Mouse (Mus musculus) lung, postnatal 0 days (tissue): Measurements from ENCODE around the gene Ext2. TPM values are rescaled to one million over a fixed set of nuclear protein-coding genes. Genes with fewer than 3 reads are reported as not detected.

Experiments used
- ATAC-seq: fragments of 200-750 bp; cut with Nextera tagmentation; 2 replicates; pipeline ENCODE4 v1.8.0; 2017; ENCODE audit warnings: moderate library complexity
- DNase-seq: peaks from one replicate; pipeline ENCODE4 v3.0.0-alpha.2; 2016; ENCODE audit warnings: low spot score
- H3K27ac ChIP-seq: fragments of 300-500 bp; sonication (generic); 2 replicates; pipeline ENCODE4 v1.5.1; 2014; ENCODE audit warnings: antibody characterized with exemption, mild to moderate bottlenecking, low read length, mixed read lengths
- H3K27me3 ChIP-seq: fragments of 300-500 bp; sonication (generic); replicated peaks from 2 replicates; pipeline ENCODE4 v1.6.1; 2014; ENCODE audit warnings: low read length, mixed read lengths; ENCODE audit not compliant: insufficient read depth
- H3K36me3 ChIP-seq: fragments of 300-500 bp; sonication (generic); 2 replicates; pipeline ENCODE4 v1.6.1; 2014; ENCODE audit warnings: low read length, mixed read lengths; ENCODE audit not compliant: insufficient read depth
- H3K4me1 ChIP-seq: fragments of 300-500 bp; sonication (generic); 2 replicates; pipeline ENCODE4 v1.6.1; 2014; ENCODE audit warnings: antibody characterized with exemption, low read depth, low read length, mixed read lengths; ENCODE audit not compliant: insufficient read depth
- H3K4me2 ChIP-seq: fragments of 300-500 bp; sonication (generic); replicated peaks from 2 replicates; pipeline ENCODE4 v1.6.1; 2014; ENCODE audit warnings: low read depth, mild to moderate bottlenecking, low read length, moderate library complexity, mixed read lengths
- H3K4me3 ChIP-seq: fragments of 300-500 bp; sonication (generic); 2 replicates; pipeline ENCODE4 v1.5.1; 2014; ENCODE audit warnings: low read depth, low read length
- H3K9ac ChIP-seq: fragments of 300-500 bp; sonication (generic); replicated peaks from 2 replicates; pipeline ENCODE4 v1.6.1; 2014; ENCODE audit warnings: low read depth, mild to moderate bottlenecking
- H3K9me3 ChIP-seq: fragments of 300-500 bp; sonication (generic); 2 replicates; pipeline ENCODE4 v1.6.1; 2016; ENCODE audit warnings: low read length, mixed read lengths
- CTCF ChIP-seq: IDR thresholded peaks from 2 replicates; pipeline ENCODE4 v1.5.1; 2016; ENCODE audit warnings: antibody characterized with exemption, mild to moderate bottlenecking
- EP300 ChIP-seq: IDR thresholded peaks from 2 replicates; pipeline ENCODE4 v1.6.1; 2016; ENCODE audit warnings: antibody characterized with exemption, mild to moderate bottlenecking, control low read depth
- WGBS: fragments of 180-500 bp; shearing (Covaris S2); extraction: QIAGEN DNeasy Blood & Tissue Kit; methylation state at CpG from one replicate; pipeline ENCODE4 v1.1.7; 2014; 5-methylcytosine and 5-hydroxymethylcytosine counted together
- polyA plus RNA-seq: library from polyadenylated mRNA; unstranded; fragments of >200 nt; fragmentation: Nextera tagmentation; extraction: Ambion mirVana; gene quantifications from 2 replicates; pipeline ENCODE4 v1.2.1, GENCODE M21; 2015

Gene Ext2
- polyA plus RNA-seq, 1 experiment from 2014 or later, result 76.6 TPM

DNA sequence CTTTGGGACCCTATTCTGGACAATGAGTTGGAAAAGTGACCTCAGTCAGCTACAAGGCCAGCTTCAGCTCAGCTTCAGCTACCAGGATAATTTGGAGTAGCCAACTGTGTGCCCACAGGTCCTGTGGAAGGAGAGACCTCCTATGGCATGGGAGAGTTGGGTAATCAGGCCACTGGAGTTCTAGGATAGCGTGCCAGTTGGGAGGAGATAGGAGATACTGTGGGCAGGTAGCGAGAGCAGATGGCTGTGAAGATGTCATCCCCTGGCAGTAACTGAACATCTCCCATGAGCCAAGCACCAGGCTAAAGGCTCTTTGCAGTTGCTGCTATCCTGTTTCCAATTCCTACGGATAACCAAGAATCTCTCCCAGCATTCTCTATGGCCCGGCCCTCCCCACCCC, 187.8 kb downstream of the Ext2 start:
- ATAC-seq, result no peak
- WGBS, result 93% methylated on average over 4 of the region's 4 CpGs

GRCm38 (mm10) chr2:93624665-93625408, 197.5 kb downstream of the Ext2 start:
- Histone ChIP-seq H3K4me1 (no peaks in the 10 kb centered on the region), H3K9me3 (no peaks in the 10 kb centered on the region), H3K27ac (no peak overlapping the region), H3K4me3 (no peak overlapping the region), H3K36me3 (no peaks in the 10 kb centered on the region), H3K4me2 (no peak overlapping the region), H3K9ac (no peak overlapping the region), H3K27me3 (no peaks in the 10 kb centered on the region)
- TF ChIP-seq EP300 (no peak), CTCF (no peak)
- DNase-seq (no peak), ATAC-seq (no peak)
- WGBS, result 48% methylated on average over 13 of the region's 13 CpGs

More for the DNA sequence above, 187.8 kb downstream of the Ext2 start:
- Histone ChIP-seq H3K36me3 (no peaks in the 10 kb centered on the region), H3K4me2 (no peak overlapping the region), H3K27me3 (peaks cover 10% of the 10 kb centered on the region; the same call in 1 of the 2 replicates), H3K27ac (no peak overlapping the region), H3K4me3 (no peak overlapping the region), H3K9ac (no peak overlapping the region), H3K4me1 (no peaks in the 10 kb centered on the region), H3K9me3 (no peaks in the 10 kb centered on the region)
- TF ChIP-seq CTCF (no peak), EP300 (no peak)
- DNase-seq, result no peak

DNA sequence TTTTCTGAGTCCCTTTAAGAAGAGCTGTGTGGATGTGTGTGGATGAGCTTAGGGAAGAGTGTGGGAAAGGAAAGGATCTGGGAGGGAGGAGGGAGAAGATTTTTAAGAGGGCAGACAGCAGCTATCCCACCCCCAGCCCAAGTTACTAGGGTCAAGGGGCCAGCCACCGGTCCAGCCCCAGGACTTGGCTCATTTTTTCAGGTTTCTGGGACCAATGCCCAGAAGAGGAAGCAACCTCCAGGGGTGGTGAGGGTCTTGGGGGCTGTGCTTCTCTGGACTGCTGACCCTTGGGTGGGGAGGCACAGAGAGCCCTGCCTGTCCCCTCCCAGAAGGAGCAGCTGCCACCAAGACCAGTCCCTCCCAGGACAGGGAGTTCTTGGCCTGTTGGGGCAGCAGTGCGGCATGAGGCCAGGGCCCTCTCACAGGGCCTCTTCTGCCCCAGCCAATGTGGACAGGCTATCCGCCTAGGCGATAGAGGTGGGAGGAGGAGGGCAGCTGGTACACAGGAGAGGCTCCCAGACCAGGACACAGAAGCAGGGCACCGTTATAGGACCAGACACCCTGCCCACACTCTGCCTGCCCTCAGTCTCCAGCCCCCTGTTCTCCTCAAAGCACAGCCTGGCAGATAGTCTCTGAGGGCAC, 203.0 kb downstream of the Ext2 start:
- H3K4me2 ChIP-seq, result no peak overlapping the region

DNA sequence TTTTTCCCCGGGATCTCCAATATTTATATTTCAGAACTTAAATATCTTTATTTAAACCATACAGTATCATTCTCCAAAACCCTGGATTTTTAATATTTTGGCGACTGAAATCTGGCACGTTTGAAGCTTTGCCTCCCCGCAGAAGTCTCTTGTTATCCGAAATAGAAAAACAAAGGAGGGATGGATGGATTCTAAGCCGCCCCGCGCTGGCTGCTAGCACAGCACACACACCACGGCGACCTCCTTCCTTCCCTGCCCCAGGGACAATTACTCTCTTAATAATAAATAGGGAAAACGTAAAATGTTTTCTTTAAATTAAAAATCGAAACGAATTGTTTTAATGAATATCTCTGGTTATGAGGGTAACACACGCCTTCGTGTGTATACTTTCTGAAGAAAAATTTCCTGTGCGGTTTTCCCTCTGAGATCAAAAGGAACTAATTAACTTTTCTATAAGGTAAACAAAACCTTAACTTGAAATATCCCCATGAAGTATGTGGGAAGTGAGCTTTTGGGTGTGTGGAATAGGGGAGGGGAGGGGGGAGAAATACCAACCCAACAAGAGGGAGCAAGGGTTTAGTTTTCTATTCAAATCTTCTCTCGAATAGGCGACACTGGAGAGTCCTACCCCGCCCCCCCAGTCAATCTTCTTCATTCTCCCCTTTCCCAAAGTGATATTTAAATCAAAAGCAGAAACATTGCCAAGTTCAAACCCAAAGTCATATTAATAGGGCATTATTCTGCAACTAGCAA, 203.7 kb downstream of the Ext2 start:
- Histone ChIP-seq H3K4me3 (no peak overlapping the region), H3K4me2 (no peak overlapping the region), H3K27ac (no peak overlapping the region), H3K36me3 (no peaks in the 10 kb centered on the region), H3K4me1 (no peaks in the 10 kb centered on the region), H3K9ac (no peak overlapping the region), H3K27me3 (0 out of 2 replicates have a peak, but pooled peaks cover 6% of the 10 kb centered on the region), H3K9me3 (no peaks in the 10 kb centered on the region)
- TF ChIP-seq EP300, result no peak
- TF ChIP-seq CTCF, result no peak
- WGBS, result 33% methylated on average over 19 of the region's 19 CpGs
- ATAC-seq (no peak), DNase-seq (no peak)

More for the DNA sequence above, 203.0 kb downstream of the Ext2 start:
- H3K4me1 ChIP-seq, result no peaks in the 10 kb centered on the region
- no peak overlapping the region for H3K9ac ChIP-seq
- H3K9me3 ChIP-seq, result no peaks in the 10 kb centered on the region
- H3K27ac ChIP-seq, result no peak overlapping the region
- DNase-seq (no peak), ATAC-seq (no peak)
- no peak for TF ChIP-seq EP300
- TF ChIP-seq CTCF, result no peak
- no peak overlapping the region for H3K4me3 ChIP-seq
- H3K36me3 ChIP-seq, result no peaks in the 10 kb centered on the region
- 0 out of 2 replicates have a peak, but pooled peaks cover 6% of the 10 kb centered on the region for H3K27me3 ChIP-seq
- 40% methylated on average over 5 of the region's 5 CpGs for WGBS

DNA sequence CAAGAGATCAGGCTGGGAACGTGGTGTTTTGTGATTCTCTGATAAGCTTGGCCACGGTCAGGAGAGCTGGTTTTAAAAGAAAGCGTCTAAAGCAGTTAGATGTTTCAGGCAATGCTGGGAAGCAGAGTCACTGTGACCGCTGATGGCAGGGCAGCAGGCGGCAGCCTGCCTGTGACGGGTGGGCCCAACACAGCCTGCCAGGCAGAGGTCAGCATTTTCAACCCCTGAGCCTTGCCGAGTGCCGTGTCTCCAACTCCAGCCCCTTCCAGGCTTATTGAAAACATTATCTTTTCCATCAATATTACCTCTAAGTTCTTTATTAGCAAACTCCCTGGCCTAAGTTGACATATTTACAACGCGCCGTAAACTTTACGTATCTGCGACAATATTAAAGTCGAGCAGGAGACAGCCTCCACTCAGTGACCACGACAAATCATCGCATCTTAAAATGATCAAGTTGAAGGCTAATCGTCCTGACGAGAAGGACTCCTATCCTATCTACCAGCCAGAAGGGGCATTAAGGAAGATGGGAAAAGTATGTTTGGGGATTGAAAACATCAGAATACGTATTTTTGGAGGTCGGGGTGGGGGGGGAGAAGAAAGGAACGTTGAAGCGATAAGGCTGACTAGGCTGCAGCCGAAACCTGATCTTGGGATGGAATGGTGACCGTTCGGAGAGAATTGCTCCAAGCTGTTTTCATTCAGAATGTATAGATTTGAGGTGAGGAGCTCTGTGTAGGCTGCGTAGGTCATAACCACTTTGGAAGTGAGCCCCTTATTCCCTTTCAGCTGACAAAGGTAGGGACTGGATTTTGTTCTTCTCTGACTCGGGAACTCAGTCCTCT, 206.3 kb downstream of the Ext2 start:
- H3K27ac ChIP-seq, result no peak overlapping the region
- TF ChIP-seq CTCF (no peak), EP300 (no peak)
- H3K9ac ChIP-seq, result no peak overlapping the region
- H3K4me3 ChIP-seq, result no peak overlapping the region
- H3K4me2 ChIP-seq, result no peak overlapping the region
- 70% methylated on average over 27 of the region's 27 CpGs for WGBS
- DNase-seq (no peak), ATAC-seq (no peak)
- no peaks in the 10 kb centered on the region for H3K9me3 ChIP-seq
- H3K4me1 ChIP-seq, result no peaks in the 10 kb centered on the region
- H3K36me3 ChIP-seq, result no peaks in the 10 kb centered on the region
- 0 out of 2 replicates have a peak, but pooled peaks cover 6% of the 10 kb centered on the region for H3K27me3 ChIP-seq
